8 mouse cellular contexts compared by ENCODE assay signal in genomic region chr19:4213524-4213974, GRCm38 (mm10). TPM values are rescaled to one million over a fixed set of nuclear protein-coding genes. Genes with fewer than 3 reads are reported as not detected.
A peak's percentile ranks its signal among the peaks of the same experiment; 100 is the strongest.
DNase-seq lines count a peak whose midpoint lies in the region; ATAC-seq and TF ChIP-seq lines count a peak whose summit lies in the region.

No protein-coding gene starts in this region.

- no peak for TF ChIP-seq POLR2A in limb, embryonic 14.5 days (IDR thresholded peaks at IDR 0.05; ENCODE audit: borderline replicate concordance, extremely low read depth, insufficient read depth, insufficient read length)

- 3% methylated on average over 9 of the region's 9 CpGs for WGBS in hindbrain, embryonic 12.5 days
- WGBS in limb, embryonic 14.5 days, result 13% methylated on average over 9 of the region's 9 CpGs
- 12% methylated on average over 9 of the region's 9 CpGs for WGBS in stomach, embryonic 14.5 days

- no peak for TF ChIP-seq CTCF in gastrocnemius, adult 2 months (IDR thresholded peaks at IDR 0.05)

- ATAC-seq in hindbrain, embryonic 12.5 days (ENCODE audit: low FRiP score), result no peak
- no peak for ATAC-seq in limb, embryonic 14.5 days (ENCODE audit: low FRiP score, low read depth)
- no peak for ATAC-seq in stomach, embryonic 14.5 days (ENCODE audit: insufficient number of reproducible peaks, insufficient read depth, low FRiP score, low read depth)

- H3K27ac ChIP-seq in gastrocnemius, adult 2 months, result peak overlapping the region; percentile 80
- no peak overlapping the region for H3K27ac ChIP-seq in hindbrain, embryonic 12.5 days
- peak overlapping the region; percentile 96 for H3K27ac ChIP-seq in limb, embryonic 14.5 days (replicated peaks; ENCODE audit: low read depth, low read length)
- peak overlapping the region; percentile 93 for H3K27ac ChIP-seq in stomach, embryonic 14.5 days (ENCODE audit: low read length)

- no peak overlapping the region for H3K9ac ChIP-seq in hindbrain, embryonic 12.5 days
- peak overlapping the region; percentile 96 for H3K9ac ChIP-seq in limb, embryonic 14.5 days (ENCODE audit: low read depth, low read length, severe bottlenecking)
- 0 out of 2 replicates have a peak overlapping the region, but pooled peaks have one; percentile 71 for H3K9ac ChIP-seq in stomach, embryonic 14.5 days (replicated peaks; ENCODE audit: low read depth, low read length)

- H3K4me2 ChIP-seq in hindbrain, embryonic 12.5 days (replicated peaks), result peak overlapping the region; percentile 96
- peak overlapping the region; percentile 94 for H3K4me2 ChIP-seq in limb, embryonic 14.5 days (replicated peaks; ENCODE audit: low read depth, low read length, severe bottlenecking)
- H3K4me2 ChIP-seq in stomach, embryonic 14.5 days (replicated peaks; ENCODE audit: low read depth, low read length), result peak overlapping the region; percentile 70

- H3K36me3 ChIP-seq in hindbrain, embryonic 12.5 days, result no peaks in the 10 kb centered on the region
- H3K36me3 ChIP-seq in limb, embryonic 14.5 days (ENCODE audit: control insufficient read depth, insufficient read depth, low read length), result no peaks in the 10 kb centered on the region
- H3K36me3 ChIP-seq in stomach, embryonic 14.5 days (ENCODE audit: control insufficient read depth, insufficient read depth, low read length), result no peaks in the 10 kb centered on the region

- H3K4me3 ChIP-seq in gastrocnemius, adult 2 months, result peak overlapping the region; percentile 89
- peak overlapping the region; percentile 63; the same call in 1 of the 2 replicates for H3K4me3 ChIP-seq in hindbrain, embryonic 12.5 days
- H3K4me3 ChIP-seq in limb, embryonic 14.5 days (replicated peaks; ENCODE audit: low read length), result peak overlapping the region; percentile 91
- H3K4me3 ChIP-seq in stomach, embryonic 14.5 days (ENCODE audit: low read depth, low read length), result peak overlapping the region; percentile 57

- peak; percentile 22 for DNase-seq in gastrocnemius, adult 2 months
- DNase-seq in gastrocnemius, adult 8-10 months (ENCODE audit: low spot score in 2 of 2), result no peak
- peak; percentile 99 for DNase-seq in Muller cell, postnatal 12 days (ENCODE audit: inconsistent ontology term)
- DNase-seq in limb, embryonic 14.5 days (ENCODE audit: low spot score), result no peak
- DNase-seq in left cerebral cortex, adult 9 months (ENCODE audit: low spot score in 2 of 2), result no peak
- DNase-seq in ovary, postnatal 36 days (ENCODE audit: low spot score), result no peak

- intact Hi-C loops in gastrocnemius, adult 2 months (cut with DNase I), result no loop called here

- peaks cover 83% of the 10 kb centered on the region for H3K27me3 ChIP-seq in hindbrain, embryonic 12.5 days
- H3K27me3 ChIP-seq in limb, embryonic 14.5 days (ENCODE audit: control insufficient read depth, insufficient read depth, low read length), result no peaks in the 10 kb centered on the region
- H3K27me3 ChIP-seq in stomach, embryonic 14.5 days (ENCODE audit: control insufficient read depth, insufficient read depth, low read length), result no peaks in the 10 kb centered on the region

- peaks cover 45% of the 10 kb centered on the region for H3K4me1 ChIP-seq in hindbrain, embryonic 12.5 days
- H3K4me1 ChIP-seq in limb, embryonic 14.5 days (ENCODE audit: control insufficient read depth, insufficient read depth, low read length), result peaks cover 48% of the 10 kb centered on the region
- H3K4me1 ChIP-seq in stomach, embryonic 14.5 days (ENCODE audit: control insufficient read depth, insufficient read depth, low read length), result peaks cover 45% of the 10 kb centered on the region

- H3K9me3 ChIP-seq in hindbrain, embryonic 12.5 days (replicated peaks), result no peaks in the 10 kb centered on the region
- no peaks in the 10 kb centered on the region for H3K9me3 ChIP-seq in limb, embryonic 14.5 days (ENCODE audit: control insufficient read depth, low read length)
- H3K9me3 ChIP-seq in stomach, embryonic 14.5 days (ENCODE audit: control insufficient read depth, low read depth, low read length), result no peaks in the 10 kb centered on the region

RNA-seq across cellular contexts. Expression of gene Clcf1, which starts 0.5 kb away (rescaled TPM):
- under 1 TPM; 0.38 to 0.89 TPM for total RNA-seq in gastrocnemius, adult 2 months (2021)
- total RNA-seq in gastrocnemius, adult 8-10 months (2022), result under 1 TPM in 3 of 4 experiments, not detected in 1; 0.20 to 0.43 (median 0.22) TPM
- 2.1 and 2.8 TPM in 2 replicates for polyA plus RNA-seq in hindbrain, embryonic 12.5 days (2016; fragmentation: Nextera tagmentation; extraction: Ambion mirVana)
- polyA plus RNA-seq in limb, embryonic 14.5 days (2012; rRNA removed), result 42.8 and 61.2 TPM in 2 replicates
- 7.7 and 8.7 TPM in 2 replicates for polyA plus RNA-seq in limb, embryonic 14.5 days (2014; fragmentation: Nextera tagmentation; extraction: Ambion mirVana)
- 7.3 and 8.3 TPM in 2 replicates for polyA plus RNA-seq in stomach, embryonic 14.5 days (2014; fragmentation: Nextera tagmentation; extraction: Ambion mirVana)

RNA-seq across cellular contexts. Expression of gene AC109138.7, which starts 0.6 kb away (rescaled TPM):
- total RNA-seq in gastrocnemius, adult 2 months (2021), result not detected
- total RNA-seq in gastrocnemius, adult 8-10 months (2022), result not detected
- not detected in 2 replicates for polyA plus RNA-seq in hindbrain, embryonic 12.5 days (2016; fragmentation: Nextera tagmentation; extraction: Ambion mirVana)
- 0.83 and 1.0 TPM in 2 replicates for polyA plus RNA-seq in limb, embryonic 14.5 days (2012; rRNA removed)
- polyA plus RNA-seq in limb, embryonic 14.5 days (2014; fragmentation: Nextera tagmentation; extraction: Ambion mirVana), result not detected in 2 replicates
- not detected in 2 replicates for polyA plus RNA-seq in stomach, embryonic 14.5 days (2014; fragmentation: Nextera tagmentation; extraction: Ambion mirVana)

RNA-seq across cellular contexts. Expression of gene Rad9a, which starts 12.1 kb away (rescaled TPM):
- 1 to 10 TPM; 2.8 to 3.4 TPM for total RNA-seq in gastrocnemius, adult 2 months (2021)
- 1 to 10 TPM; 1.7 to 3.6 (median 2.3) TPM for total RNA-seq in gastrocnemius, adult 8-10 months (2022)
- 30.5 and 31.2 TPM in 2 replicates for polyA plus RNA-seq in hindbrain, embryonic 12.5 days (2016; fragmentation: Nextera tagmentation; extraction: Ambion mirVana)
- polyA plus RNA-seq in limb, embryonic 14.5 days (2012; rRNA removed), result 57.5 and 75.5 TPM in 2 replicates
- 33.3 and 38.0 TPM in 2 replicates for polyA plus RNA-seq in limb, embryonic 14.5 days (2014; fragmentation: Nextera tagmentation; extraction: Ambion mirVana)
- polyA plus RNA-seq in stomach, embryonic 14.5 days (2014; fragmentation: Nextera tagmentation; extraction: Ambion mirVana), result 33.3 and 33.5 TPM in 2 replicates

RNA-seq across cellular contexts. Expression of gene Pold4, which starts 18.1 kb away (rescaled TPM):
- total RNA-seq in gastrocnemius, adult 2 months (2021), result 10 to 100 TPM; 13.6 to 16.4 TPM
- total RNA-seq in gastrocnemius, adult 8-10 months (2022), result 10 to 100 TPM; 13.1 to 19.4 (median 17.3) TPM
- 16.2 and 17.2 TPM in 2 replicates for polyA plus RNA-seq in hindbrain, embryonic 12.5 days (2016; fragmentation: Nextera tagmentation; extraction: Ambion mirVana)
- polyA plus RNA-seq in limb, embryonic 14.5 days (2012; rRNA removed), result 48.0 and 50.7 TPM in 2 replicates
- polyA plus RNA-seq in limb, embryonic 14.5 days (2014; fragmentation: Nextera tagmentation; extraction: Ambion mirVana), result 26.5 and 28.4 TPM in 2 replicates
- polyA plus RNA-seq in stomach, embryonic 14.5 days (2014; fragmentation: Nextera tagmentation; extraction: Ambion mirVana), result 25.5 and 26.3 TPM in 2 replicates

RNA-seq across cellular contexts. Expression of gene Ppp1ca, which starts 21.7 kb away (rescaled TPM):
- total RNA-seq in gastrocnemius, adult 2 months (2021), result 100 to 1,000 TPM; 201 to 214 TPM
- 100 to 1,000 TPM; 198 to 243 (median 235) TPM for total RNA-seq in gastrocnemius, adult 8-10 months (2022)
- polyA plus RNA-seq in hindbrain, embryonic 12.5 days (2016; fragmentation: Nextera tagmentation; extraction: Ambion mirVana), result 662 and 684 TPM in 2 replicates
- 490 and 517 TPM in 2 replicates for polyA plus RNA-seq in limb, embryonic 14.5 days (2012; rRNA removed)
- polyA plus RNA-seq in limb, embryonic 14.5 days (2014; fragmentation: Nextera tagmentation; extraction: Ambion mirVana), result 794 and 821 TPM in 2 replicates
- 759 and 780 TPM in 2 replicates for polyA plus RNA-seq in stomach, embryonic 14.5 days (2014; fragmentation: Nextera tagmentation; extraction: Ambion mirVana)

Comparison
In these comparisons a context has a peak if more than half of its experiments do, and no peak if none do; other contexts are left out.
1. DNase-seq: peak in gastrocnemius, adult 2 months (single experiment) and Muller cell, postnatal 12 days (single experiment); none in gastrocnemius, adult 8-10 months (0 of 2), limb, embryonic 14.5 days (single experiment), left cerebral cortex, adult 9 months (0 of 2) and ovary, postnatal 36 days (single experiment).
2. Peak in every context shown above with its lines, with median percentiles within 50 percentile points of each other: H3K4me3 ChIP-seq and H3K4me2 ChIP-seq.